Mouse (Mus musculus) limb, embryonic 12.5 days (tissue): ENCODE results near the gene Vmn2r10. TPM values are rescaled to one million over a fixed set of nuclear protein-coding genes. Genes with fewer than 3 reads are reported as not detected.
"Not testable (repeated sequence)": the region's sequence is repeated elsewhere in the genome, so short reads cannot be mapped to it uniquely, and the experiment has no call there.

Experiments
- ATAC-seq: fragments of 200-750 bp; cut with Nextera tagmentation; 2 replicates; pipeline ENCODE4 v1.8.0; 2017; ENCODE audit warnings: low read depth, moderate TSS enrichment; ENCODE audit not compliant: insufficient number of reproducible peaks, insufficient read depth, low FRiP score, low TSS enrichment
- H3K27ac ChIP-seq: fragments of 300-500 bp; sonication (generic); 2 replicates; pipeline ENCODE4 v1.5.1; 2016; ENCODE audit warnings: mild to moderate bottlenecking, moderate library complexity
- H3K27me3 ChIP-seq: fragments of 300-500 bp; sonication (generic); 2 replicates; pipeline ENCODE4 v1.6.1; 2016; ENCODE audit warnings: mild to moderate bottlenecking, moderate library complexity
- H3K36me3 ChIP-seq: fragments of 300-500 bp; sonication (generic); 2 replicates; pipeline ENCODE4 v1.6.1; 2016; ENCODE audit warnings: mild to moderate bottlenecking, moderate library complexity
- H3K4me1 ChIP-seq: fragments of 300-500 bp; sonication (generic); replicated peaks from 2 replicates; pipeline ENCODE4 v1.6.1; 2016
- H3K4me2 ChIP-seq: fragments of 300-500 bp; sonication (generic); 2 replicates; pipeline ENCODE4 v1.6.1; 2016; ENCODE audit warnings: mild to moderate bottlenecking, moderate library complexity
- H3K4me3 ChIP-seq: fragments of 300-500 bp; sonication (generic); replicated peaks from 2 replicates; pipeline ENCODE4 v1.5.1; 2016; ENCODE audit warnings: mild to moderate bottlenecking
- H3K9ac ChIP-seq: fragments of 300-500 bp; sonication (generic); replicated peaks from 2 replicates; pipeline ENCODE4 v1.6.1; 2016; ENCODE audit warnings: mild to moderate bottlenecking, moderate library complexity
- H3K9me3 ChIP-seq: fragments of 300-500 bp; sonication (generic); 2 replicates; pipeline ENCODE4 v1.6.1; 2016; ENCODE audit warnings: mild to moderate bottlenecking, moderate library complexity
- WGBS: fragments of 180-500 bp; shearing (Covaris S2); methylation state at CpG from one replicate; pipeline ENCODE4 v1.1.7; 2016; 5-methylcytosine and 5-hydroxymethylcytosine counted together
- polyA plus RNA-seq: library from polyadenylated mRNA; unstranded; fragments of >200 nt; fragmentation: Nextera tagmentation; extraction: Ambion mirVana; gene quantifications from 2 replicates; pipeline ENCODE4 v1.2.1, GENCODE M21; 2016

Gene Vmn2r10
- polyA plus RNA-seq, result not detected in 2 replicates

DNA sequence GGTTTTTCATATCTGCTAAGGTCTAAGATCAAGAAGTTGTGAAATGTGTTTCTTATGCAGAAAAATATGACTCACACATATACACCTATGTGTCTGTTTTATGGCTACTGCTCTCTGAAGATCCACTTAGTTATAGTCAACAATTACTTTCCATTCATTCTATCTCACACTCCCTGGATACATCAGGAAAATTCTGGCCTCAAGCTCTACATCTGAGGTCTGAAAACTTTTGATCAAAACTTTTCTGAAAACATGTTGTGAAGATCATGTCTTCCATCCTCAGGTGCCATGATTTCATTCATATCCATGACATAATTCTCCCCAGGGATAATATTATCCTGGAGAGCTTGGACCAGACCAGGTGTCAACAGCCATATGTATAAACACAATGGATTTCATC lies at the start of gene Vmn2r10:
Gene Vmn2r10 (minus strand): TSS at position 101 of the 400 bp plus-strand sequence.
- not testable (repeated sequence) for H3K27me3 ChIP-seq, H3K9me3 ChIP-seq, H3K9ac ChIP-seq, H3K4me2 ChIP-seq, H3K4me1 ChIP-seq, H3K36me3 ChIP-seq, H3K27ac ChIP-seq, ATAC-seq, H3K4me3 ChIP-seq

DNA sequence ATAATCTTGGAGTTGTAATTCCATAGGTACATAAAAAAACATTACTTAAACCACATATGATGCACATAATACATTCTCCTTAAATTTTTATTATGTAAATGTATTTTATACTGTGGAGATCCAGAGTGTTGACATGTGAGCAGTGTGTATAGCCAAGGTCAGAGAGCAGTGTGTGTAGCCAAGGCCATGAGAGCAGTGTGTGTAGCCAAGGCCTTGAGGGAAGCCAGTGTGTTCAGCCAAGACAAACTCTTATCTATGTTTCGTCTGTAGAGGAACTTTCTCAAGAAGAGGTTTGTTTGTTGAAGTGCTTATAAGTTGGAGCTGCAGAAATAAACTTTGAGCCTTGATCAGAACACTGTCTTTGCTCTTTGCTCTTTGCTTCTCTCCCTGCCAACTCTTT lies 49.0 kb upstream of the Vmn2r10 start:
- no peaks in the 10 kb centered on the region; the same call in 1 of the 2 replicates for H3K9me3 ChIP-seq
- 78% methylated on average over 1 of the region's 1 CpGs for WGBS
- H3K27ac ChIP-seq, result no peak overlapping the region
- H3K4me3 ChIP-seq, result no peak overlapping the region
- H3K4me1 ChIP-seq, result no peaks in the 10 kb centered on the region
- H3K27me3 ChIP-seq, result no peaks in the 10 kb centered on the region
- H3K36me3 ChIP-seq, result no peaks in the 10 kb centered on the region
- ATAC-seq, result no peak
- no peak overlapping the region for H3K9ac ChIP-seq
- H3K4me2 ChIP-seq, result no peak overlapping the region

DNA sequence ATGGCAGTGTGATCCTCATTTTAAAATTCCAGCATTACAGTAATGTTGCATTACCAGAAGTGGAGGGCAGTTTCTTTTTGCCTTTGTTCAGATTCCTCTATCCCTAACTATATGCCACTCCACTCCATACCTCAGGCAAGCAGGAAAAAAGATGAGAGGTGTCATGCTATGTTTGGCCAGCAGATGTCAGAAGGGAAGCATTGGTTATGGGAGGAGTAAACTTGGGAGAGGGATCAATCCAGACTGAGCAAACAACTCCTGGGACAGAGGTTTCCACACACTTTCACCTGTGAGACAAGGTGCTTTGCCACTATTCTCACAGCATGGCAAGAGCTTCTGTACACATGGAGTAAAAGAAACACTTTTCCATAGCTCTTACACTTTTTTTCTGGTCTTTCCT lies 26.3 kb upstream of the Vmn2r10 start:
- Histone ChIP-seq H3K27me3 (no peaks in the 10 kb centered on the region), H3K4me1 (no peaks in the 10 kb centered on the region), H3K36me3 (no peaks in the 10 kb centered on the region), H3K9ac (no peak overlapping the region), H3K27ac (no peak overlapping the region), H3K9me3 (peaks cover 6% of the 10 kb centered on the region; the same call in 1 of the 2 replicates), H3K4me3 (no peak overlapping the region), H3K4me2 (no peak overlapping the region)
- ATAC-seq, result no peak

DNA sequence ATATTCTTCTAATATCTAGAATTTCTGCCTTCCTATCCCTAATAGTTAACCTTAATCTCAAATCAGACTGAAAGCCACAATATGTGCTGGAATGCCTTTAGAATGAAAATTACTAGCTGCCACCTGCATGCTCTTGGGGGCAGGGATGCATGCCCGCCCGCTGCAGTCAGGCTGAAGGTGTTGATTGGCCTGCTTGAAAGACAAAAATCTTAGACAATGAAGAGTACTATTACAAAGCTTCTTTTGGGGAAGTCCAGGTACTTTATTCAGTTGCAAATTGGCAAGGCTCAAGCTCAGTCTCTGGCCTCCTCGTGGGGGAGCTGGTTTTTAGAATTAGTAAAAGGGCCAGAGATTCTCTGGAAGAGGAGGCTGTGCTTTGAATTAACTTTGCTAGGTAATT lies 17.4 kb downstream of the Vmn2r10 start:
- Histone ChIP-seq H3K9me3 (peaks cover 51% of the 10 kb centered on the region), H3K4me3 (no peak overlapping the region), H3K9ac (no peak overlapping the region), H3K27ac (no peak overlapping the region), H3K36me3 (no peaks in the 10 kb centered on the region), H3K4me1 (no peaks in the 10 kb centered on the region), H3K27me3 (no peaks in the 10 kb centered on the region), H3K4me2 (no peak overlapping the region)
- 80% methylated on average over 3 of the region's 3 CpGs for WGBS
- no peak for ATAC-seq

Other genes starting within 250 kb of the Vmn2r10 start
- 0.33 and 1.7 TPM in 2 replicates for gene Rnf212, start 231.5 kb downstream of the Vmn2r10 start, polyA plus RNA-seq
- not detected in 2 replicates for gene Tmed11, start 211.2 kb downstream of the Vmn2r10 start, polyA plus RNA-seq
- gene Vmn2r8, start 197.7 kb downstream of the Vmn2r10 start, polyA plus RNA-seq, result not detected in 2 replicates
- not detected in 2 replicates for gene Vmn2r9, start 153.9 kb downstream of the Vmn2r10 start, polyA plus RNA-seq
- not detected in 2 replicates for gene Vmn2r11, start 53.0 kb upstream of the Vmn2r10 start, polyA plus RNA-seq
- gene Vmn2r12, start 91.4 kb upstream of the Vmn2r10 start, polyA plus RNA-seq, result not detected in 2 replicates
- not detected in 2 replicates for gene Vmn2r13, start 185.7 kb upstream of the Vmn2r10 start, polyA plus RNA-seq
- gene Vmn2r14, start 218.2 kb upstream of the Vmn2r10 start, polyA plus RNA-seq, result not detected in 2 replicates